Mouse (Mus musculus) cortical plate, adult 2 months (tissue): ENCODE results near the gene Zfp316.

Source experiments
- CTCF ChIP-seq: fragments of 200-500 bp; IDR thresholded peaks from 2 replicates; pipeline ENCODE4 v1.5.1; 2011; ENCODE audit warnings: mild to moderate bottlenecking, control low read depth, low read length; ENCODE audit not compliant: insufficient read depth; ENCODE audit errors: extremely low read depth
- POLR2A ChIP-seq: fragments of 200-500 bp; IDR thresholded peaks from 2 replicates; pipeline ENCODE4 v1.6.1; 2011; ENCODE audit warnings: mild to moderate bottlenecking, low read length, control low read depth; ENCODE audit not compliant: insufficient read depth; ENCODE audit errors: extremely low read depth

DNA sequence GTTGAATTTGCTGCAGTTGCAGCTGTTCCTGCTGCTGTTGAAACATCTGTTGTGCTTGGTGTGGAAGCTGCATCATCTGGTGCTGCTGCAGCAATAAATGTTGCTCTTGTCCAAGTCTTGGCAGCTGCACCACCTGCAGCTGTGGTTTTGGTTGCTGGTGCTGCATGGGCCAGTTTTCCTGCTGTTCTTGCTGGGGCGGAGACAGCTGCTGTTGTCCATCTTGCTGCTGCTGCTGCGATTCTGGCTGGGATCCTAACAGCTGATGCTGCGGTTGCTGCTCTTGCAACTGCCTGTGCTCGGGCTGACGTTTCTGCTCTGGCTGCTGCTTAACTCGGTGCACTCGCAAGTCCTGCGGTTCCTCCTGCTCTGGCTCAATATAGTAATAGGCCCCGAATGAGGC is 19.5 kb upstream of the Zfp316 start:
- no peak for TF ChIP-seq CTCF
- no peak for TF ChIP-seq POLR2A
